Mouse (Mus musculus) forebrain, embryonic 10.5 days (tissue): ENCODE measurements at regions not wholly inside any gene's neighbourhood (a gene's known extent, or its start where the extent isn't known, plus 50 kb on each side); places are given as distances from the start of the nearest gene placed in this dataset.

Source experiments
- DNase-seq: peaks from one replicate; pipeline ENCODE4 v3.0.0-alpha.2; 2017; ENCODE audit warnings: low spot score; ENCODE audit errors: extremely low spot score
- H3K27ac ChIP-seq: fragments of 300-500 bp; sonication (generic); 2 replicates; pipeline ENCODE4 v1.5.1; 2016; ENCODE audit warnings: mild to moderate bottlenecking
- H3K27me3 ChIP-seq: fragments of 300-500 bp; sonication (generic); 2 replicates; pipeline ENCODE4 v1.6.1; 2016; ENCODE audit warnings: mild to moderate bottlenecking; ENCODE audit not compliant: poor library complexity, severe bottlenecking
- H3K36me3 ChIP-seq: fragments of 300-500 bp; sonication (generic); replicated peaks from 2 replicates; pipeline ENCODE4 v1.6.1; 2016; ENCODE audit warnings: mild to moderate bottlenecking, moderate library complexity
- H3K4me1 ChIP-seq: fragments of 300-500 bp; sonication (generic); 2 replicates; pipeline ENCODE4 v1.6.1; 2016
- H3K4me3 ChIP-seq: fragments of 300-500 bp; sonication (generic); 2 replicates; pipeline ENCODE4 v1.5.1; 2016; ENCODE audit warnings: mild to moderate bottlenecking, moderate library complexity
- H3K9me3 ChIP-seq: fragments of 300-500 bp; sonication (generic); 2 replicates; pipeline ENCODE4 v1.6.1; 2016; ENCODE audit warnings: mild to moderate bottlenecking, moderate library complexity
- WGBS: fragments of 180-500 bp; shearing (Covaris S2); methylation state at CpG from one replicate; pipeline ENCODE4 v1.1.7; 2016; 5-methylcytosine and 5-hydroxymethylcytosine counted together

- Histone ChIP-seq H3K4me1 (0 out of 2 replicates have a peak, but pooled peaks cover 4% of the 10 kb centered on the region), H3K9me3 (peaks cover 7% of the 10 kb centered on the region; the same call in 1 of the 2 replicates), H3K27me3 (no peaks in the 10 kb centered on the region), H3K4me3 (no peak overlapping the region), H3K27ac (no peak overlapping the region), H3K36me3 (no peaks in the 10 kb centered on the region)
- WGBS = 55% methylated on average over 2 of the region's 2 CpGs
- no peak for DNase-seq
These were observed 116.8 kb upstream of the Nsun2 start for GRCm38 (mm10) chr13:69416726-69417125.

GRCm38 (mm10) chr13:69417855-69418478 is 115.6 kb upstream of the Nsun2 start:
- peaks cover 7% of the 10 kb centered on the region; the same call in 1 of the 2 replicates for H3K9me3 ChIP-seq
- no peak overlapping the region for H3K4me3 ChIP-seq
- H3K4me1 ChIP-seq = 0 out of 2 replicates have a peak, but pooled peaks cover 4% of the 10 kb centered on the region
- no peaks in the 10 kb centered on the region for H3K27me3 ChIP-seq
- no peak overlapping the region for H3K27ac ChIP-seq
- no peaks in the 10 kb centered on the region for H3K36me3 ChIP-seq
- DNase-seq = no peak
- WGBS = 88% methylated on average over 14 of the region's 14 CpGs

- WGBS = 93% methylated on average over 8 of the region's 8 CpGs
- H3K36me3 ChIP-seq = no peaks in the 10 kb centered on the region
- H3K4me1 ChIP-seq = 0 out of 2 replicates have a peak, but pooled peaks cover 4% of the 10 kb centered on the region
- H3K9me3 ChIP-seq = peaks cover 7% of the 10 kb centered on the region; the same call in 1 of the 2 replicates
- H3K4me3 ChIP-seq = no peak overlapping the region
- H3K27me3 ChIP-seq = no peaks in the 10 kb centered on the region
- H3K27ac ChIP-seq = no peak overlapping the region
- DNase-seq = no peak
These were observed 113.4 kb upstream of the Nsun2 start for GRCm38 (mm10) chr13:69420166-69420565.

GRCm38 (mm10) chr13:69421966-69422365 is 111.6 kb upstream of the Nsun2 start:
- H3K4me3 ChIP-seq = no peak overlapping the region
- no peaks in the 10 kb centered on the region for H3K27me3 ChIP-seq
- no peak overlapping the region for H3K27ac ChIP-seq
- H3K36me3 ChIP-seq = no peaks in the 10 kb centered on the region
- H3K9me3 ChIP-seq = peaks cover 7% of the 10 kb centered on the region; the same call in 1 of the 2 replicates
- H3K4me1 ChIP-seq = no peaks in the 10 kb centered on the region
- DNase-seq = no peak

- Histone ChIP-seq H3K27me3 (no peaks in the 10 kb centered on the region), H3K9me3 (no peaks in the 10 kb centered on the region), H3K4me1 (no peaks in the 10 kb centered on the region), H3K4me3 (no peak overlapping the region), H3K36me3 (no peaks in the 10 kb centered on the region), H3K27ac (no peak overlapping the region)
- WGBS = 80% methylated on average over 6 of the region's 6 CpGs
- DNase-seq = no peak
These were observed 107.4 kb upstream of the Nsun2 start for GRCm38 (mm10) chr13:69426117-69426516.

GRCm38 (mm10) chr13:69429596-69429995 is 104.0 kb upstream of the Nsun2 start:
- H3K27me3 ChIP-seq = no peaks in the 10 kb centered on the region
- H3K4me1 ChIP-seq = 0 out of 2 replicates have a peak, but pooled peaks cover 2% of the 10 kb centered on the region
- no peaks in the 10 kb centered on the region for H3K9me3 ChIP-seq
- no peak for DNase-seq
- no peaks in the 10 kb centered on the region for H3K36me3 ChIP-seq
- H3K27ac ChIP-seq = no peak overlapping the region
- WGBS = 72% methylated on average over 5 of the region's 5 CpGs
- no peak overlapping the region for H3K4me3 ChIP-seq

GRCm38 (mm10) chr13:69433461-69434323 is 99.9 kb upstream of the Nsun2 start:
- no peak overlapping the region for H3K27ac ChIP-seq
- no peaks in the 10 kb centered on the region for H3K9me3 ChIP-seq
- no peaks in the 10 kb centered on the region for H3K27me3 ChIP-seq
- WGBS = 90% methylated on average over 8 of the region's 8 CpGs
- H3K4me1 ChIP-seq = 0 out of 2 replicates have a peak, but pooled peaks cover 5% of the 10 kb centered on the region
- DNase-seq = no peak
- H3K4me3 ChIP-seq = no peak overlapping the region
- no peaks in the 10 kb centered on the region for H3K36me3 ChIP-seq

GRCm38 (mm10) chr13:69439486-69439885 is 94.1 kb upstream of the Nsun2 start:
- DNase-seq = no peak
- Histone ChIP-seq H3K36me3 (no peaks in the 10 kb centered on the region), H3K4me1 (peaks cover 8% of the 10 kb centered on the region; the same call in 1 of the 2 replicates), H3K27me3 (no peaks in the 10 kb centered on the region), H3K4me3 (no peak overlapping the region), H3K9me3 (no peaks in the 10 kb centered on the region), H3K27ac (no peak overlapping the region)
- WGBS = 93% methylated on average over 9 of the region's 9 CpGs

- WGBS = 69% methylated on average over 1 of the region's 1 CpGs
- peaks cover 4% of the 10 kb centered on the region; the same call in 1 of the 2 replicates for H3K4me1 ChIP-seq
These were observed 91.7 kb upstream of the Nsun2 start for GRCm38 (mm10) chr13:69441798-69442197.

GRCm38 (mm10) chr13:69445611-69446010 is 87.9 kb upstream of the Nsun2 start:
- no peak overlapping the region for H3K4me3 ChIP-seq
- peaks cover 4% of the 10 kb centered on the region; the same call in 1 of the 2 replicates for H3K4me1 ChIP-seq
- 89% methylated on average over 4 of the region's 4 CpGs for WGBS
- no peak overlapping the region for H3K27ac ChIP-seq
- DNase-seq = no peak
- no peaks in the 10 kb centered on the region for H3K27me3 ChIP-seq
- no peaks in the 10 kb centered on the region for H3K36me3 ChIP-seq
- no peaks in the 10 kb centered on the region for H3K9me3 ChIP-seq

More at GRCm38 (mm10) chr13:69441798-69442197, 91.7 kb upstream of the Nsun2 start:
- H3K27me3 ChIP-seq = no peaks in the 10 kb centered on the region
- DNase-seq = no peak
- H3K4me3 ChIP-seq = no peak overlapping the region
- no peak overlapping the region for H3K27ac ChIP-seq
- H3K9me3 ChIP-seq = no peaks in the 10 kb centered on the region
- H3K36me3 ChIP-seq = no peaks in the 10 kb centered on the region
